Mouse (Mus musculus) liver, adult 2 months (tissue): ENCODE measurements around the gene Cdk5rap1. TPM values are rescaled to one million over a fixed set of nuclear protein-coding genes. Genes with fewer than 3 reads are reported as not detected.
"Not testable (repeated sequence)": the region's sequence is repeated elsewhere in the genome, so short reads cannot be mapped to it uniquely, and the experiment has no call there.

Experiments
- DNase-seq: peaks from one replicate; pipeline ENCODE4 v3.0.0-alpha.2; 2011; ENCODE audit warnings: low read depth, low spot score; ENCODE audit errors: extremely low read depth
- H3K27ac ChIP-seq: fragments of 200-500 bp; replicated peaks from 2 replicates; pipeline ENCODE4 v1.5.1; 2012; ENCODE audit warnings: low read depth, mild to moderate bottlenecking, control low read depth, inconsistent platforms, low read length; ENCODE audit not compliant: insufficient read depth
- H3K27me3 ChIP-seq: fragments of 200-500 bp; 2 replicates; pipeline ENCODE4 v1.6.1; 2012; ENCODE audit warnings: mild to moderate bottlenecking, moderate library complexity, low read length, inconsistent platforms; ENCODE audit not compliant: control insufficient read depth, insufficient read depth
- H3K36me3 ChIP-seq: fragments of 200-500 bp; 2 replicates; pipeline ENCODE4 v1.6.1; 2012; ENCODE audit warnings: low read length, inconsistent platforms; ENCODE audit not compliant: control insufficient read depth, insufficient read depth
- H3K4me1 ChIP-seq: fragments of 200-500 bp; 2 replicates; pipeline ENCODE4 v1.6.1; 2011; ENCODE audit warnings: low read length; ENCODE audit not compliant: control insufficient read depth, insufficient read depth
- H3K4me3 ChIP-seq: fragments of 200-500 bp; 2 replicates; pipeline ENCODE4 v1.5.1; 2011; ENCODE audit warnings: low read depth, mild to moderate bottlenecking, control low read depth, low read length, moderate library complexity; ENCODE audit not compliant: insufficient read depth
- H3K79me2 ChIP-seq: fragments of 200-500 bp; 2 replicates; pipeline ENCODE4 v1.6.1; 2012; ENCODE audit warnings: inconsistent platforms, mild to moderate bottlenecking, low read length, moderate library complexity; ENCODE audit not compliant: control insufficient read depth, insufficient read depth
- H3K9ac ChIP-seq: fragments of 200-500 bp; 2 replicates; pipeline ENCODE4 v1.6.1; 2012; ENCODE audit warnings: low read depth, mild to moderate bottlenecking, control low read depth, inconsistent platforms, low read length
- CTCF ChIP-seq: fragments of 200-500 bp; IDR thresholded peaks from 2 replicates; pipeline ENCODE4 v1.5.1; 2011; ENCODE audit warnings: low read depth, low read length, control low read depth
- POLR2A ChIP-seq: fragments of 200-500 bp; IDR thresholded peaks from 2 replicates; pipeline ENCODE4 v1.6.1; 2011; ENCODE audit warnings: low read length, control low read depth; ENCODE audit not compliant: insufficient read depth; ENCODE audit errors: extremely low read depth
- WGBS: fragments of 180-500 bp; shearing (Covaris S2); methylation state at CpG from one replicate; pipeline ENCODE4 v1.1.7; 2018; 5-methylcytosine and 5-hydroxymethylcytosine counted together
- polyA plus RNA-seq: library from polyadenylated mRNA; depleted of rRNA; stranded (reverse); fragments of >200 nt; gene quantifications from 2 replicates; pipeline ENCODE4 v1.2.3, GENCODE M21; 2012
- total RNA-seq: library from RNA; depleted of rRNA; stranded (reverse); fragments of >200 nt; gene quantifications from 2 replicates; pipeline ENCODE4 v1.2.3, GENCODE M21; 2014

Cdk5rap1 gene
- total and polyA plus RNA-seq, 2 experiments = 11.0 to 21.8 TPM

DNA sequence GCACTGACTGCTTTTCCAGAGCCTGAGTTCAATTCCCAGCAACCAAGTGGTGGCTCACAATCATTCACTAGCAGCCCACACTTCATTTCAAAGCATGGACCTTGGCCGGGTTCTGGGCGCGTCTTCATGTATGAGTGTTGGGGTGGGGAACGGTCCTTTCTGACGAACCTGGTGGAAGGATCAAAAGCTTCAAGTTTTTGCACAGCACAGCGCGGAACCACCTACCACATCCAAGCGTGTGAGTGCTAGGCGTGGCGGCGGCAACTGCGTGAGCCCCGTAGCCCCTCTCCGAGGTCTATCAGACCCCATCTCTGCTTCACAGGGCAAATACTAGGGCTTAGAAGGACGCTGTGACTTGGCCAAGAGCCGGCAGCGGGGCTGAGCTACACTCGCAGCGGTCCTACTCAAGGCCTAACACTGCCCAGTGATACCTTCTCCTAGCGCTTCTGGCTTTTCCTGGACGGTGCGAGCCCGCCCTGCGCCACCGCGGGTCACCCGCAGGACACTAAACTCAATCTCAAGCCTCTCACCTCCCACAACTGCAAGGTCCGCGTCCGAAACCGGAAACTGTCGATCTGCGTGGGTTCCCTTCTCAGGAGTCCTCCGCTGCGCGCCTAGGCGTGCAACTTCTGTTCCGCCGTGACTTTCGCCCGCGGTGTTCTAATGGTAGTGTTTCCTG is 520 bp downstream of the Cdk5rap1 start:
- H3K36me3 ChIP-seq = peaks cover 10% of the 10 kb centered on the region
- DNase-seq = peak; percentile 84
- H3K27ac ChIP-seq = peak overlapping the region; percentile 87
- TF ChIP-seq CTCF (peak; percentile 14; the same call in 1 of the 2 replicates), POLR2A (peak; percentile 92)
- H3K4me3 ChIP-seq = peak overlapping the region; percentile 95
- under 1% methylated on average over 42 of the region's 42 CpGs for WGBS
- H3K27me3 ChIP-seq = no peaks in the 10 kb centered on the region
- peaks cover 3% of the 10 kb centered on the region; the same call in 1 of the 2 replicates for H3K79me2 ChIP-seq
- H3K4me1 ChIP-seq = peaks cover 2% of the 10 kb centered on the region; the same call in 1 of the 2 replicates
- H3K9ac ChIP-seq = peak overlapping the region; percentile 92

DNA sequence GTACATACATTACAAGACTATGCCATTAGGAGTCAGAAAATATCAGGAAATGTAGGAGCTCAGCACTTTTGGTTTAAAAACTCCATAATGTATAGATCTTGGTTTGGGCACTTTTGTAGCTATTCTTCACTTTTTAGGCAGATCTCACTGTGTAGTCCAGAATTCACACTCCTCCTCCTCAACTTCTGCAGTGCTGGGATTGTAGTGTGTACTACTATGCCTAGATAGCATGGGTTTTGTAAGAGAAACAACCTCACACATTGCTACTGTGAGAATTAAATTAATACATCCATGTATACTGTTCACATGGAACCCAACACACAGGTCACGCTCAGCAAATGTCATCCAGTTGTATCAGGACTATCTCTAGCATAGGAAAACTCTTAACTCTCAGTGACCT is 5.3 kb downstream of the Cdk5rap1 start:
- 100% methylated on average over 1 of the region's 1 CpGs for WGBS
- H3K9ac ChIP-seq = no peak overlapping the region
- TF ChIP-seq POLR2A (no peak), CTCF (no peak)
- H3K27me3 ChIP-seq = no peaks in the 10 kb centered on the region
- H3K27ac ChIP-seq = no peak overlapping the region
- no peak for DNase-seq
- peaks cover 29% of the 10 kb centered on the region for H3K36me3 ChIP-seq
- peaks cover 3% of the 10 kb centered on the region; the same call in 1 of the 2 replicates for H3K79me2 ChIP-seq
- no peaks in the 10 kb centered on the region for H3K4me1 ChIP-seq
- no peak overlapping the region for H3K4me3 ChIP-seq

DNA sequence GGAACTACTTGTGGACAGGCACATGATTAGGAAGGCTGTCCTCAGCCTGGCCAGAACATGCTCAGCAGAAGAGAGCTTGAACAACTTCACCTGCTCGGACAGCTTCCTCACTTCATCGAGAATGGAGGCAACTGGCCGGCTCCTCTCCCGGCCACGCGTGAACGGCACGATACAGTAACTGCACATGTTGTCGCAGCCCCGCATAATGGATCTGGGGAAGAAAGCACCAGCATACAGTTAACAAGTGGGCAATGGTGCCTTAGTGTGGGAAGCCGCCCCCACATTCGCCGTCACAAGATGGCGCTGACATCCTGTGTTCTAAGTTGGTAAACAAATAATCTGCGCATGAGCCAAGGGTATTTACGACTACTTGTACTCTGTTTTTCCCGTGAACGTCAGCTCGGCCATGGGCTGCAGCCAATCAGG is 18.8 kb downstream of the Cdk5rap1 start:
- H3K27me3 ChIP-seq, DNase-seq, H3K79me2 ChIP-seq, H3K4me1 ChIP-seq: not testable (repeated sequence)
- peaks cover 23% of the 10 kb centered on the region for H3K36me3 ChIP-seq
- H3K27ac ChIP-seq = peak overlapping the region; percentile 70
- WGBS = 79% methylated on average over 15 of the region's 19 CpGs
- H3K4me3 ChIP-seq = peak overlapping the region; percentile 57
- peak overlapping the region; percentile 63 for H3K9ac ChIP-seq

DNA sequence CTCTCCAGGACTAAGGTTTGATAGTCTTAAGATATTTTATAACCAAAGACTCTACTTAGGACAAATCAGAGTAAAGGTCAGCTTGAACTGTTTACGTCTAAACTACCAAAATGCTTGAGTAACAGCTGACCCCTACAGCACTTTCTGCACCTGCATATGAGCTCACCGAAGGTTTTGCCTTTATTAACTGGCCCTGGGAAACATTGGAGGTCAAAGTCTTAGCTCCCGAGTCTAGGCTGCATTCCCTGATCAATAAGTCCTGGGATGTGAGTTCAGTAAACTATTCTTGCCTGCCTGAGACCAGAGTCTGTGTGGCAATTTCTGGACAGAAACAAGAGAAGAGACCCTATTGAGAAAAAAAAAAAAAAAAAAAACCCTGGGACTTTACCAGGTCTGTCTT is 24.7 kb downstream of the Cdk5rap1 start:
- peak; percentile 94 for DNase-seq
- WGBS = 34% methylated on average over 3 of the region's 3 CpGs
- no peak for TF ChIP-seq POLR2A
- no peak for TF ChIP-seq CTCF

DNA sequence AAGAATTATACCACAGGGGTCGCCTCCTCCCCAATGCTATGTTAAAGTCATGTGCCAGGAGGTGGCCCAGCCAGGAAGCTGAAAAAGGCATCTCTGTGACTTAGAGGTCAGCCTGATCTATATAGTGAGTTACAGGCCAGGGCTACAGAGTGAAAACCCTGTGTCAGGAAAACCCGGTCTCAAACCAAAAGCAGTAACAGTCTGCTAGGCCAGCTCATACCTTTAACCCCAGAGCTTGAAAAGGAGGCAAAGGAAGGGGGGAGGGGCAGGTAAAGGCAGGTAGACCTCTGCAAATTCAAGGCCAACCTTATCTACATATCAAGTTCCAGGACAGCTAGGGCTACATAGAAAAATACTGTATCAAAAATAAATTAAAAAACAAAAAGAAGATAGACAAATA is 33.5 kb downstream of the Cdk5rap1 start:
- no peaks in the 10 kb centered on the region for H3K79me2 ChIP-seq
- H3K27ac ChIP-seq = no peak overlapping the region
- DNase-seq = no peak
- H3K27me3 ChIP-seq = no peaks in the 10 kb centered on the region
- H3K9ac ChIP-seq = no peak overlapping the region
- 80% methylated on average over 2 of the region's 2 CpGs for WGBS
- no peak for TF ChIP-seq CTCF
- TF ChIP-seq POLR2A = no peak
- no peak overlapping the region for H3K4me3 ChIP-seq
- peaks cover 5% of the 10 kb centered on the region for H3K4me1 ChIP-seq
- H3K36me3 ChIP-seq = peaks cover 47% of the 10 kb centered on the region

More for the DNA sequence above, 24.7 kb downstream of the Cdk5rap1 start:
- Histone ChIP-seq H3K27me3 (no peaks in the 10 kb centered on the region), H3K36me3 (peaks cover 44% of the 10 kb centered on the region), H3K27ac (peak overlapping the region; percentile 79), H3K79me2 (no peaks in the 10 kb centered on the region; the same call in 1 of the 2 replicates), H3K4me1 (peaks cover 25% of the 10 kb centered on the region), H3K4me3 (no peak overlapping the region), H3K9ac (no peak overlapping the region)

DNA sequence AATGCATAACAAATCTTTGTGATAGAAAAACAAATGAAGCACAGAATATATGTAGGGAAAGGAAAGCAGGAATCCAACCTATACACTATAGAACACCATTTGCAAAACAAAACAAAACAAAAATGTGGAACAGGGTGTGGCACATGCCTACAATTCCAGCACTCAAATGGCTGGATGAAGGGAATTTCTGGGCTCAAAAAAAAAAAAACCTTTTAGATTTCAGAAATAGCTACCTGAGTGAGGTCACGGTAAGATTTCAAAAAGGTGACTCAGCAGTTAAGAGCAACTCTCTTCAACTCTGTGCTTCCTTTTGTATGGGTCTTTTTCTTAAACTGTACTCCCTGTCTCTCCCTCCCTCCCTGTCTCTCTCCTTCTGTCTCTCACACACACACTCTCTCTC is 34.6 kb downstream of the Cdk5rap1 start:
- H3K36me3 ChIP-seq = peaks cover 46% of the 10 kb centered on the region
- H3K27ac ChIP-seq = no peak overlapping the region
- 47% methylated on average over 1 of the region's 1 CpGs for WGBS
- no peak overlapping the region for H3K9ac ChIP-seq
- no peak overlapping the region for H3K4me3 ChIP-seq
- no peaks in the 10 kb centered on the region for H3K79me2 ChIP-seq
- DNase-seq = no peak
- TF ChIP-seq POLR2A (no peak), CTCF (no peak)
- H3K27me3 ChIP-seq = no peaks in the 10 kb centered on the region
- H3K4me1 ChIP-seq = no peaks in the 10 kb centered on the region
